Mouse (Mus musculus): Measurements from ENCODE around the gene Coro1a.

- TF ChIP-seq CTCF (IDR thresholded peaks at IDR 0.05; ENCODE audit: control insufficient read depth, insufficient read depth, insufficient read length), result no peak
- TF ChIP-seq MAX (IDR thresholded peaks at IDR 0.05), result no peak
- no peak for TF ChIP-seq MYOD1 (IDR thresholded peaks at IDR 0.05; ENCODE audit: control insufficient read depth, insufficient read length, low read depth)
- no peak for TF ChIP-seq MYOG (IDR thresholded peaks at IDR 0.05; ENCODE audit: control insufficient read depth, extremely low read depth, insufficient read length)
- no peak for TF ChIP-seq FOSL1 (IDR thresholded peaks at IDR 0.05; ENCODE audit: insufficient read depth, low read length, poor library complexity, severe bottlenecking)
- TF ChIP-seq USF1 (IDR thresholded peaks at IDR 0.05; ENCODE audit: low read depth), result no peak
- TF ChIP-seq CEBPB (IDR thresholded peaks at IDR 0.05; ENCODE audit: low read depth), result no peak
Measured at GRCm38 (mm10) chr7:126697838-126698237, 9.7 kb downstream of the Coro1a start.

Data from C2C12 (cell line).